Mouse (Mus musculus): ENCODE data around the gene Mitf. TPM values are rescaled to one million over a fixed set of nuclear protein-coding genes. Genes with fewer than 3 reads are reported as not detected.

Mitf gene
- polyA plus RNA-seq, 1 experiment from 2014 or later: 3.7 TPM

DNA sequence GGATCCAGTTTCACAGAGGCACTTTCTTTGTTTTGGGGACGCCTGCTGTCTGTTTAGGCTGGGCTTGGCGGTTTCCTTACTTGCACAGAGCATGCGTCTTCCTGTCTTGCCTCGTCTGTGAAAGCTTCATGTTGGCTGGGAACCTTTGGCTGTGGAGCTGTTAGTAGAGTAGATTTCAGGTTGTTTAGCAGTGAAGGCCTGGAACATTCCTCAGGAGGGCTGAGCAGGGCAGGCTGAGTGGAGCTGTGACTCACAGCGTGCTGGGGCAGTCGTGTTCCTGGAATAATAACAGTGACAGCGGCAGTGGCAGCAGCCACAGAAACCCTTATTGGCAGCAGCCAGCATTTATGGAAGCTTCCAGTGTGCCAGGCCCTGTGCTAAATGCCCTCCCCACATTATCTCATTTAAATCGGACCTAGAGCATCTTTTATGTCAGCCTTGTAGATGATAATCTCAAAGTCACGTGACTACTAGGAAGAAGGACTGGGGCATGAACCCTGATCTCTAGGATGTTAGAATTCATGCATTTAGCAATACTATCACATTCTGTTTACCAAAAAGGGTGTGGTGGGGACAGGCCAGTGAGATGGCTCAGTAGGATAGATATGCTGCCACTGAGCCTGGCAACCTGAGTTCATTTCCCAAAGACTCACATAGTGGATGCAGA, 41.5 kb downstream of the Mitf start:
- peak; percentile 84 for DNase-seq (ENCODE audit: low spot score)
- peak; percentile 96 for ATAC-seq
- Histone ChIP-seq H3K4me2 (replicated peaks; ENCODE audit: low read depth, low read length) (no peak overlapping the region), H3K9ac (replicated peaks; ENCODE audit: low read depth) (no peak overlapping the region), H3K9me3 (ENCODE audit: low read length) (no peaks in the 10 kb centered on the region), H3K4me1 (ENCODE audit: insufficient read depth, low read depth, low read length) (no peaks in the 10 kb centered on the region), H3K27me3 (replicated peaks; ENCODE audit: insufficient read depth, low read length) (no peaks in the 10 kb centered on the region), H3K36me3 (ENCODE audit: insufficient read depth, low read length) (no peaks in the 10 kb centered on the region), H3K27ac (ENCODE audit: low read length) (peak overlapping the region; percentile 55), H3K4me3 (ENCODE audit: low read depth, low read length) (no peak overlapping the region)
- TF ChIP-seq EP300 (IDR thresholded peaks at IDR 0.05) (no peak), CTCF (IDR thresholded peaks at IDR 0.05) (no peak)
- WGBS: 39% methylated on average over 9 of the region's 9 CpGs

DNA sequence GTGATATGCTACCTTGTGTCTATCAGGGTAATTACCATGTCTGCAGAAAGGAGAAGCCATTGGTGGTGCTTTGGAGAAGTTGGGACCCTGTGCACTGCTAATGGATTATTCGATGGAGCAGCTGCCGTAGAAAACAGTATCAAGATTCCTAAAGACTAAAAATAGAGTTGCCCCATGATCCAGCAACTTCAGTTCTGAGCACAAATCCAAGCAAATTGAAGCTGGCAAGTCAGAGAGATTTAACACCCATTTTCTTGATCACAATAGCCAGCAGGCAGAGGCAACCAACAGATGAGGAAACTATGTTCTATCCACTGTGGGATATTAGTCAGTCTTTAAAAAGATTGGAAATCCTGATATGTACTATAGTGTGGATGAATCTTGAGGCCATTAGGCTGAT, 47.4 kb downstream of the Mitf start:
- TF ChIP-seq CTCF (IDR thresholded peaks at IDR 0.05) (no peak), EP300 (IDR thresholded peaks at IDR 0.05) (no peak)
- no peaks in the 10 kb centered on the region; the same call in 1 of the 2 replicates for H3K4me1 ChIP-seq (ENCODE audit: insufficient read depth, low read depth, low read length)
- WGBS: 87% methylated on average over 2 of the region's 2 CpGs

DNA sequence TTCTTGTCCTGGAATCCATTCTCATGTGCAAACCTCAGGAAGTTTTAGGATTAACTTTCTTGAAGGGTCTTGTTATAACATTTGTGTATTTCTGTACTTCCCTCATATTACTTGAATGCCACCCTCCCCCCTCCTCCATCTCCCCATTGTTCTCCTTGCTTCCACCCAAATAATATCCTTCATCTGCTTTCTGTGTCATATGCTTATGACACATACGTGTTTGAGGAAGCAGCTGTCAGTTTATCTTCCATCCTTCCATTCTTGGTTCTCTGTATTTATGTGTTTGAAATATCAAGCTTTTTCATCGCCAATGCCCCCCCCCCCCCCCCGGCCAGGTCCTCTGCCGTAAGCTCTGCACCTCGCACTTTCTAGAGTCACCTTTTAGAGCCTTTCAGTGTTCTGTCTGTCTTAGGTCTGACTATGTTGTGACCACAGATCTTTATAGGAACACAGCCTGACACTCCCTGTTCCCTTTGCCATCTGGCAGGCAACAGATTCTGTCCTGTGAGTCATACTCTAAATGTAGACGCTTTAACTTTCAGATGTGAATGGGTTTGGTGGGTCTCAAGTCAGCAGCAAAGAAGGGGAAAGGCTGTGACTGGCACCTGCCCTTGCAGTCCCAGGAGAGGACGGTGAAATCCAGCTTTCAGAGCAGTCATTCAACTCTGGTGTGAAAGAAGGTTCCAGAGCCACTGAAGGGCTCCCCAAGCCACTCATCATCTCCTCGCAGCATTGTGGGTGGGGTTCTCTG, 48.7 kb downstream of the Mitf start:
- no peaks in the 10 kb centered on the region for H3K27me3 ChIP-seq (replicated peaks; ENCODE audit: insufficient read depth, low read length)
- ATAC-seq: peak; percentile 63
- H3K4me3 ChIP-seq (ENCODE audit: low read depth, low read length): no peak overlapping the region
- DNase-seq (ENCODE audit: low spot score): peak; percentile 49
- H3K36me3 ChIP-seq (ENCODE audit: insufficient read depth, low read length): no peaks in the 10 kb centered on the region
- H3K9ac ChIP-seq (replicated peaks; ENCODE audit: low read depth): no peak overlapping the region
- H3K4me2 ChIP-seq (replicated peaks; ENCODE audit: low read depth, low read length): no peak overlapping the region
- TF ChIP-seq EP300 (IDR thresholded peaks at IDR 0.05) (no peak; the same call in 1 of the 2 replicates), CTCF (IDR thresholded peaks at IDR 0.05) (no peak)
- H3K27ac ChIP-seq (ENCODE audit: low read length): peak overlapping the region; percentile 32; the same call in 1 of the 2 replicates
- H3K4me1 ChIP-seq (ENCODE audit: insufficient read depth, low read depth, low read length): no peaks in the 10 kb centered on the region; the same call in 1 of the 2 replicates
- 51% methylated on average over 8 of the region's 8 CpGs for WGBS
- H3K9me3 ChIP-seq (ENCODE audit: low read length): no peaks in the 10 kb centered on the region

More for the DNA sequence above, 47.4 kb downstream of the Mitf start:
- Histone ChIP-seq H3K4me2 (replicated peaks; ENCODE audit: low read depth, low read length) (no peak overlapping the region), H3K9ac (replicated peaks; ENCODE audit: low read depth) (no peak overlapping the region), H3K27me3 (replicated peaks; ENCODE audit: insufficient read depth, low read length) (no peaks in the 10 kb centered on the region), H3K36me3 (ENCODE audit: insufficient read depth, low read length) (no peaks in the 10 kb centered on the region), H3K27ac (ENCODE audit: low read length) (no peak overlapping the region), H3K9me3 (ENCODE audit: low read length) (no peaks in the 10 kb centered on the region), H3K4me3 (ENCODE audit: low read depth, low read length) (no peak overlapping the region)
- no peak for DNase-seq (ENCODE audit: low spot score)
- ATAC-seq: no peak

DNA sequence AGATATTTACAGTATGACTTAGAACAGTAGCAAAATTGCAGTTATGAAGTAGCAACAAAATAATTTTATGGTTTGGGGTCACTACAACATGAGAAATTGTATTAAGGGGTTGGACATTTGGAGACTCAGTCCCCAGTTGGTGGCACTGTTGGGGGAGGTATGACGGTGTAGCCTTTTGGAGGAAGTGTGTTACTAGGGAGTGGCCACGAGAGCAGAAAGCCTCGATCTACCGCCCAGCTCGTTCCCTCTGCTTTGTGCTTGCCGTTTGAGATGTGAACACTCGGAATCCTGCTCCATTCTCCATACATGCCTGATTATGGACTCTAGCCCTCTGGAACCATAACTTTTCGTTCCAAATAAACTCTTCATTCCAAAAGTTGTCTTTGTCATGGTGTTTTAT, 49.6 kb downstream of the Mitf start:
- Histone ChIP-seq H3K9ac (replicated peaks; ENCODE audit: low read depth) (no peak overlapping the region), H3K27me3 (replicated peaks; ENCODE audit: insufficient read depth, low read length) (no peaks in the 10 kb centered on the region), H3K4me3 (ENCODE audit: low read depth, low read length) (no peak overlapping the region), H3K4me1 (ENCODE audit: insufficient read depth, low read depth, low read length) (no peaks in the 10 kb centered on the region; the same call in 1 of the 2 replicates), H3K27ac (ENCODE audit: low read length) (no peak overlapping the region), H3K9me3 (ENCODE audit: low read length) (no peaks in the 10 kb centered on the region), H3K4me2 (replicated peaks; ENCODE audit: low read depth, low read length) (no peak overlapping the region), H3K36me3 (ENCODE audit: insufficient read depth, low read length) (no peaks in the 10 kb centered on the region)
- 65% methylated on average over 8 of the region's 8 CpGs for WGBS
- TF ChIP-seq EP300 (IDR thresholded peaks at IDR 0.05) (no peak), CTCF (IDR thresholded peaks at IDR 0.05) (no peak)
- DNase-seq (ENCODE audit: low spot score) (peak; percentile 16), ATAC-seq (no peak)

DNA sequence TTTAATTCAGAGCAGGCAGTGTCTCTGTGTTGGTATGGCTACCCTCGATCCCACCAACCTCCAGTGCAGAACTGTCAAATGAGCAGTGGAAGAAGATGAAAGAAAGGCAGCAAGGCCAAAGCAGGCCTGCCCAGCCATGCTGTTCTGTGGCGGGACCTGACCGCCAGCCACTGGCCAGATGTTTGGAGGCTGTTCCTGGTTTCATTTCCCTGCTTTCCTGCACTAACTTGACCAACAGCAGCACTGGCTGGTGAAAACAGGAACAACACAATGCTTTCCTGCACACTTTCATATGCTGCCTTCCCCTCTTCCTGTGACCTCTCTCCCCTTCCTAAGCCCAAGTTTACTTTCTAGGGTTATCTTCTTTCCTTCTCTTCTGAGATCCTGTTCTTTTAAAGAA, 50.8 kb downstream of the Mitf start:
- TF ChIP-seq EP300 (IDR thresholded peaks at IDR 0.05) (no peak), CTCF (IDR thresholded peaks at IDR 0.05) (peak; percentile 64)
- DNase-seq (ENCODE audit: low spot score): peak; percentile 56
- Histone ChIP-seq H3K27ac (ENCODE audit: low read length) (no peak overlapping the region), H3K9me3 (ENCODE audit: low read length) (no peaks in the 10 kb centered on the region), H3K36me3 (ENCODE audit: insufficient read depth, low read length) (no peaks in the 10 kb centered on the region), H3K9ac (replicated peaks; ENCODE audit: low read depth) (no peak overlapping the region), H3K4me2 (replicated peaks; ENCODE audit: low read depth, low read length) (no peak overlapping the region), H3K4me1 (ENCODE audit: insufficient read depth, low read depth, low read length) (no peaks in the 10 kb centered on the region; the same call in 1 of the 2 replicates), H3K27me3 (replicated peaks; ENCODE audit: insufficient read depth, low read length) (no peaks in the 10 kb centered on the region), H3K4me3 (ENCODE audit: low read depth, low read length) (no peak overlapping the region)
- WGBS: 34% methylated on average over 3 of the region's 3 CpGs
- peak; percentile 35; the same call in 1 of the 2 replicates for ATAC-seq

DNA sequence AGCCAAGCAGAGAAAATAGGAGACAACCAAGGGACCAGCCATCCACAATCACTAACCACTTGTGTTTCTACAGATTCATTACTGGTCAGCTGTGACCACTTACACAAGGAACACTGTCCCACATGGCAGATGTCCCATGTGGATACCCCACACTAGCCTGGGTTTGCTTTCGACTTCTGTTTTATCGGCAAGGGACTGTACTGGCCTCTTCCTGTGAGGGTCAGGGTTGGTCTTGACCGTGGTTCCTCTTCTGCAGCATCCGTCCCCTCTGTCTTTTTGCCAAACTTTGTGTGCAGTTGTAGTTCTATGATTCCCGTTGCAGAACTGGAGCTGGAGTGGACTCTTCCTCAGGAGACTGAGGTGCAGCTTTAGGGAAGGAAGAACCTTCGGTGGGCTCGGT, 59.7 kb downstream of the Mitf start:
- Histone ChIP-seq H3K9ac (replicated peaks; ENCODE audit: low read depth) (no peak overlapping the region), H3K4me2 (replicated peaks; ENCODE audit: low read depth, low read length) (no peak overlapping the region), H3K27ac (ENCODE audit: low read length) (no peak overlapping the region), H3K9me3 (ENCODE audit: low read length) (no peaks in the 10 kb centered on the region), H3K27me3 (replicated peaks; ENCODE audit: insufficient read depth, low read length) (no peaks in the 10 kb centered on the region), H3K4me1 (ENCODE audit: insufficient read depth, low read depth, low read length) (no peaks in the 10 kb centered on the region), H3K36me3 (ENCODE audit: insufficient read depth, low read length) (no peaks in the 10 kb centered on the region), H3K4me3 (ENCODE audit: low read depth, low read length) (no peak overlapping the region)
- DNase-seq (ENCODE audit: low spot score) (no peak), ATAC-seq (no peak)
- TF ChIP-seq CTCF (IDR thresholded peaks at IDR 0.05) (no peak), EP300 (IDR thresholded peaks at IDR 0.05) (no peak)
- 82% methylated on average over 7 of the region's 7 CpGs for WGBS

Measured in lung, postnatal 0 days (tissue).